Mouse (Mus musculus) CH12.LX (cell line): ENCODE measurements around the gene Arhgef7.

Source experiments
- CTCF ChIP-seq, 2 experiments: IDR thresholded peaks in 1 of 2; conservative IDR thresholded peaks in 1 of 2; 2 replicates each; pipeline ENCODE4 v1.5.1; 2011 to 2012; ENCODE audit warnings: low read depth in 2 of 2, low read length in 2 of 2, improper control_type of control experiment in 1 of 2, inconsistent platforms in 1 of 2, mild to moderate bottlenecking in 1 of 2, moderate library complexity in 1 of 2
- MAFK ChIP-seq: IDR thresholded peaks from 2 replicates; pipeline ENCODE4 v1.6.1; 2011; ENCODE audit warnings: low read length, improper control_type of control experiment; ENCODE audit not compliant: insufficient replicate concordance
- POLR2A ChIP-seq: IDR thresholded peaks from 2 replicates; pipeline ENCODE4 v1.6.1; 2011; ENCODE audit warnings: low read depth, mild to moderate bottlenecking, improper control_type of control experiment, low read length
- UBTF ChIP-seq: IDR thresholded peaks from 2 replicates; pipeline ENCODE4 v1.6.1; 2012; ENCODE audit warnings: low read depth, mild to moderate bottlenecking, inconsistent platforms, low read length, improper control_type of control experiment, moderate library complexity
- USF1 ChIP-seq: IDR thresholded peaks from 2 replicates; pipeline ENCODE4 v1.6.1; 2014; ENCODE audit warnings: low read depth, mild to moderate bottlenecking, inconsistent platforms, low read length, improper control_type of control experiment

- TF ChIP-seq UBTF (no peak), CTCF (conservative IDR thresholded peaks at IDR 0.05 in 1 of 2, IDR thresholded peaks at IDR 0.05 in 1 of 2; ENCODE audit: low read depth in 2 of 2, low read length in 2 of 2) (no peak), POLR2A (no peak), USF1 (no peak), MAFK (no peak)
Observed at GRCm38 (mm10) chr8:11774195-11775076, 46.9 kb downstream of the Arhgef7 start.
